Mouse (Mus musculus): ENCODE measurements around the gene Eif2ak3. TPM values are rescaled to one million over a fixed set of nuclear protein-coding genes. Genes with fewer than 3 reads are reported as not detected.

The Eif2ak3 gene
- polyA plus RNA-seq, 1 experiment from 2014 or later = 6.2 TPM

DNA sequence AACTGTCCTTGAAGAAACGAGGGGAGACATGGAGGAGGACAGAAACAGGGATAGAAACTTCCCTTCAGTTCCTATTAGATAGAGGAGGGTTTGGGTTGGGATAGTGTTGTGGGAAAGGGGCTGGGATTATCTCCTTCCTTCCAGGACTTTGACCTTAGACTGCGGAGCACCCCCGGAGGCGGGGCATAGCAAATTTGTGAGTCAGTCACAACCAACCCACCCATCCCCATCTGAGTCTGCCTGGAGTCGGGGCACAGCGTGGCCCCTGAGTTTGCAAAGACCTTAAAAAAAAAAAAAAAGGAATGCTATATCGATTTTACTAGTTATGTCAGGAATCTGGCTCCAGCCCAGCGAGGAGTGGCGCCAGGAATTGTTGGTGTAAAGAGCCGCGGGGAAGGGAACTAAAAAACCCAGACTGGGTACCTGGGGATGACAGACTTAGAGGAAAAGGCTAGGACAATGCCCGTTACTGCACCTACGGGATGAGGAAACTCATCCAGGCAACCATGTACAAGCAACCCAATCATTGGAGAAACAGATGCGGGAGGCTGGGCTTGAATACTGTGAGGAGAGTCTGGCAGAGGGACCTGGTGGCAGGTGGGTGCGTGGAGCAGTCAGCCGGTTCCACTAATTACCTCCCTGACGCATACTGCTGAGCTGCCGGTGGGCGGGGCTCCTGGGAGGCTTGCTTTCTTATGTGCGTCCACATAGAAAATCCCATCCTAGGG lies 67.5 kb downstream of the Eif2ak3 start:
- Histone ChIP-seq H3K4me2 (peak overlapping the region; percentile 35), H3K4me3 (peak overlapping the region; percentile 4; the same call in 1 of the 2 replicates), H3K4me1 (0 out of 2 replicates have a peak, but pooled peaks cover 5% of the 10 kb centered on the region), H3K9ac (no peak overlapping the region), H3K27me3 (replicated peaks) (peaks cover 56% of the 10 kb centered on the region), H3K36me3 (no peaks in the 10 kb centered on the region), H3K9me3 (replicated peaks) (no peaks in the 10 kb centered on the region), H3K27ac (no peak overlapping the region)
- no peak for ATAC-seq
- 10% methylated on average over 20 of the region's 20 CpGs for WGBS (ENCODE audit: insufficient replicate concordance)

- Histone ChIP-seq H3K4me3 (no peak overlapping the region), H3K27me3 (replicated peaks) (peaks cover 56% of the 10 kb centered on the region), H3K4me2 (no peak overlapping the region), H3K9me3 (replicated peaks) (no peaks in the 10 kb centered on the region), H3K36me3 (no peaks in the 10 kb centered on the region), H3K4me1 (0 out of 2 replicates have a peak, but pooled peaks cover 5% of the 10 kb centered on the region), H3K9ac (no peak overlapping the region), H3K27ac (no peak overlapping the region)
- ATAC-seq = no peak
- 65% methylated on average over 7 of the region's 7 CpGs for WGBS (ENCODE audit: insufficient replicate concordance)
Observed at GRCm38 (mm10) chr6:70912396-70912765, 68.1 kb downstream of the Eif2ak3 start.

DNA sequence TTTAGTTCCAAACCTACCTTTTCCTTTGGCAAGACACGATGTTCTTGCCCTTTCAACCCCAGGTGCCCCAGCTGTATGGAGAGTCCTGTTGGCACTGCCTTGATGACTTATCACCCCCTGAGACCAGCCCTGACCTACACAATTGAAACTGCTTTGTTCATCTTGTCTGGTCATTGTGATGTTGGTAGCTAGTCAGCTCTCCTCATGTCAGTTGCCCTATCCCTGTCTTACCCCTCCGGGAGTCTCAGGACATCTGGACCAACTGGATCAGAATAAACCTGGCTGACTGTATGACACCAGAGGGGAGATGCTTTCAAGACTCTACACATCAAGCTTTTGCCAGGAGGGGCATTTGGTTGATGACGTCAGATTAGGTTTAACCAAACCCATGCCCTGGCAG lies 74.5 kb downstream of the Eif2ak3 start, which contains the start of gene Tex37:
TSS of gene Tex37 (minus strand) at position 101 of the 400 bp plus-strand sequence.
- Histone ChIP-seq H3K4me2 (no peak within 1 kb of the TSS), H3K27me3 (replicated peaks) (peaks cover 23% of the 10 kb centered on the region), H3K4me1 (no peaks in the 10 kb centered on the region), H3K27ac (no peak within 1 kb of the TSS), H3K9me3 (replicated peaks) (no peaks in the 10 kb centered on the region), H3K36me3 (no peaks in the 10 kb centered on the region), H3K9ac (no peak within 1 kb of the TSS), H3K4me3 (no peak within 1 kb of the TSS)
- WGBS (ENCODE audit: insufficient replicate concordance) = 66% methylated on average over 3 of the region's 3 CpGs
- no peak for ATAC-seq

GRCm38 (mm10) chr6:70921274-70922074 lies 77.2 kb downstream of the Eif2ak3 start:
- WGBS (ENCODE audit: insufficient replicate concordance) = 16% methylated on average over 22 of the region's 22 CpGs
- H3K27ac ChIP-seq = no peak overlapping the region
- peak overlapping the region; percentile 37; the same call in 1 of the 2 replicates for H3K4me2 ChIP-seq
- no peaks in the 10 kb centered on the region for H3K36me3 ChIP-seq
- no peaks in the 10 kb centered on the region for H3K4me1 ChIP-seq
- no peak overlapping the region for H3K9ac ChIP-seq
- ATAC-seq = no peak
- peaks cover 19% of the 10 kb centered on the region; the same call in 1 of the 2 replicates for H3K27me3 ChIP-seq (replicated peaks)
- H3K4me3 ChIP-seq = no peak overlapping the region
- H3K9me3 ChIP-seq (replicated peaks) = no peaks in the 10 kb centered on the region

DNA sequence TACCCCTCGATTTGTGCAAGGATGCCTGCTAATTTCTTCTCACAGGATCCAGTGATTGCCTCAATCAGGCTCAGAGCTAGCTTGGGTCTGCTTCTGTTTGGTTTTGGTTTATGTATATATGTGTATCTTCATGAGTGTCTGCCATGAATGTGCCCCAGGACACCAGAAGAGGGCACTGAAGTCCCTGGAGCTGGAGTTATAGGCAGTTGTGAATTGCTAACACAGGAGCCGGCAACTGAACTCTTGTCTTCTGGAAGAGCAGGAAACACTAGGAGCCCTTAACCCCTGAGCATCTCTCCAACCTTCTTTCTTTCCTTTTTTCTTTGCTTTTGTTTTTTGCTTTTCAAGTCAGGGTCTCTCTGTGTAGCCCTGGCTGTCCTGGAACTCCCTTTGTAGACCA lies 87.5 kb downstream of the Eif2ak3 start:
- Histone ChIP-seq H3K9ac (no peak overlapping the region), H3K4me2 (no peak overlapping the region), H3K4me3 (no peak overlapping the region), H3K36me3 (no peaks in the 10 kb centered on the region), H3K27me3 (replicated peaks) (no peaks in the 10 kb centered on the region; the same call in 1 of the 2 replicates), H3K4me1 (no peaks in the 10 kb centered on the region), H3K27ac (no peak overlapping the region), H3K9me3 (replicated peaks) (no peaks in the 10 kb centered on the region)
- no peak for ATAC-seq
- WGBS (ENCODE audit: insufficient replicate concordance) = 76% methylated on average over 2 of the region's 2 CpGs

- Histone ChIP-seq H3K4me1 (peaks cover 9% of the 10 kb centered on the region), H3K4me2 (no peak overlapping the region), H3K4me3 (no peak overlapping the region), H3K27ac (no peak overlapping the region), H3K9me3 (replicated peaks) (no peaks in the 10 kb centered on the region), H3K9ac (no peak overlapping the region), H3K36me3 (no peaks in the 10 kb centered on the region), H3K27me3 (replicated peaks) (peaks cover 80% of the 10 kb centered on the region)
- 51% methylated on average over 7 of the region's 7 CpGs for WGBS (ENCODE audit: insufficient replicate concordance)
- ATAC-seq = no peak
Observed at GRCm38 (mm10) chr6:70953274-70953673, 109.0 kb downstream of the Eif2ak3 start.

- peaks cover 87% of the 10 kb centered on the region for H3K27me3 ChIP-seq (replicated peaks)
- no peaks in the 10 kb centered on the region for H3K36me3 ChIP-seq
- peaks cover 9% of the 10 kb centered on the region for H3K4me1 ChIP-seq
- H3K9me3 ChIP-seq (replicated peaks) = no peaks in the 10 kb centered on the region
- H3K4me2 ChIP-seq = no peak overlapping the region
- no peak overlapping the region for H3K27ac ChIP-seq
- H3K9ac ChIP-seq = no peak overlapping the region
- WGBS (ENCODE audit: insufficient replicate concordance) = 15% methylated on average over 6 of the region's 6 CpGs
- H3K4me3 ChIP-seq = no peak overlapping the region
- ATAC-seq = no peak
Observed at GRCm38 (mm10) chr6:70954040-70954439, 109.7 kb downstream of the Eif2ak3 start.

Other genes with a start within 250 kb of the Eif2ak3 start
- gene Rpia, start 52.3 kb upstream of the Eif2ak3 start, polyA plus RNA-seq (2016; fragmentation: Nextera tagmentation; extraction: Ambion mirVana) = 4.5 and 5.1 TPM in 2 replicates
- gene Tex37, start 74.4 kb downstream of the Eif2ak3 start, polyA plus RNA-seq (2016; fragmentation: Nextera tagmentation; extraction: Ambion mirVana) = not detected in 2 replicates
- not detected in 2 replicates for gene Foxi3, start 112.0 kb downstream of the Eif2ak3 start, polyA plus RNA-seq (2016; fragmentation: Nextera tagmentation; extraction: Ambion mirVana)